Mouse (Mus musculus) hindbrain, embryonic 12.5 days (tissue): Measurements from ENCODE around the gene Eefsec. TPM values are rescaled to one million over a fixed set of nuclear protein-coding genes. Genes with fewer than 3 reads are reported as not detected.

ENCODE experiments used
- ATAC-seq: fragments of 200-750 bp; cut with Nextera tagmentation; 2 replicates; pipeline ENCODE4 v1.8.0; 2017; ENCODE audit warnings: moderate TSS enrichment; ENCODE audit not compliant: low FRiP score
- H3K27ac ChIP-seq: fragments of 300-500 bp; sonication (generic); 2 replicates; pipeline ENCODE4 v1.5.1; 2016; ENCODE audit warnings: mild to moderate bottlenecking
- H3K27me3 ChIP-seq: fragments of 300-500 bp; sonication (generic); 2 replicates; pipeline ENCODE4 v1.6.1; 2016; ENCODE audit warnings: mild to moderate bottlenecking
- H3K36me3 ChIP-seq: fragments of 300-500 bp; sonication (generic); 2 replicates; pipeline ENCODE4 v1.6.1; 2016; ENCODE audit warnings: mild to moderate bottlenecking
- H3K4me1 ChIP-seq: fragments of 300-500 bp; sonication (generic); 2 replicates; pipeline ENCODE4 v1.6.1; 2016
- H3K4me2 ChIP-seq: fragments of 300-500 bp; sonication (generic); replicated peaks from 2 replicates; pipeline ENCODE4 v1.6.1; 2016; ENCODE audit warnings: mild to moderate bottlenecking
- H3K4me3 ChIP-seq: fragments of 300-500 bp; sonication (generic); 2 replicates; pipeline ENCODE4 v1.5.1; 2016; ENCODE audit warnings: mild to moderate bottlenecking
- H3K9ac ChIP-seq: fragments of 300-500 bp; sonication (generic); 2 replicates; pipeline ENCODE4 v1.6.1; 2016; ENCODE audit warnings: mild to moderate bottlenecking, moderate library complexity
- H3K9me3 ChIP-seq: fragments of 300-500 bp; sonication (generic); replicated peaks from 2 replicates; pipeline ENCODE4 v1.6.1; 2016; ENCODE audit warnings: mild to moderate bottlenecking
- WGBS: fragments of 180-500 bp; shearing (Covaris S2); methylation state at CpG from one replicate; pipeline ENCODE4 v1.1.7; 2016; 5-methylcytosine and 5-hydroxymethylcytosine counted together
- polyA plus RNA-seq: library from polyadenylated mRNA; unstranded; fragments of >200 nt; fragmentation: Nextera tagmentation; extraction: Ambion mirVana; gene quantifications from 2 replicates; pipeline ENCODE4 v1.2.1, GENCODE M21; 2016

The Eefsec gene
- polyA plus RNA-seq, 1 experiment from 2014 or later = 28.8 TPM

DNA sequence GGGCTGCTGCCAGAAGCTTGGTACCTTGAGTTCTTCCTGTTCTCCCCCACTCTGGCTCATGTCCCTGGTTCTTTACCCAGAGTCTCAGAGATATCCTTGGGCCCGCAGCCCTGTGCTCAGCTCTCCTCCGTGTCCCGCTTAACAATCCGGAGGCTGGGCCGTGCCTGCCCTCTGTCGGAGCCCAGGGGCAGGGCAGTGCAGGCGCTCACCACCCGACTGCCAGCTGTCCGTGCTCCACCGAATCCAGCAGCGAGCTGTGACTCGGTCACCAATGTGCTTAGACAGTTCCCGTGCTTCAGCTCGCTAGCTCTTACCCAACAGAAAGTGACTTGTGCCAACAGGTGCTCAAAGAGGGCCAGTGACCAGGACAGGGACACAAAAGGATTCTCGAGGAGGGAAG lies 203.7 kb downstream of the Eefsec start:
- Histone ChIP-seq H3K9me3 (no peaks in the 10 kb centered on the region), H3K36me3 (no peaks in the 10 kb centered on the region), H3K27me3 (peaks cover 53% of the 10 kb centered on the region), H3K9ac (no peak overlapping the region), H3K4me3 (no peak overlapping the region), H3K27ac (no peak overlapping the region), H3K4me1 (peaks cover 3% of the 10 kb centered on the region; the same call in 1 of the 2 replicates), H3K4me2 (no peak overlapping the region)
- WGBS = 1% methylated on average over 15 of the region's 15 CpGs
- peak; percentile 49; the same call in 1 of the 2 replicates for ATAC-seq

GRCm38 (mm10) chr6:88236513-88236912 lies 209.8 kb downstream of the Eefsec start:
- H3K36me3 ChIP-seq = no peaks in the 10 kb centered on the region
- H3K27ac ChIP-seq = no peak overlapping the region
- peak; percentile 38 for ATAC-seq
- WGBS = 11% methylated on average over 7 of the region's 7 CpGs
- peak overlapping the region; percentile 46 for H3K4me2 ChIP-seq
- H3K27me3 ChIP-seq = peaks cover 82% of the 10 kb centered on the region
- peaks cover 14% of the 10 kb centered on the region for H3K4me1 ChIP-seq
- H3K9me3 ChIP-seq = no peaks in the 10 kb centered on the region
- no peak overlapping the region for H3K9ac ChIP-seq
- no peak overlapping the region for H3K4me3 ChIP-seq

DNA sequence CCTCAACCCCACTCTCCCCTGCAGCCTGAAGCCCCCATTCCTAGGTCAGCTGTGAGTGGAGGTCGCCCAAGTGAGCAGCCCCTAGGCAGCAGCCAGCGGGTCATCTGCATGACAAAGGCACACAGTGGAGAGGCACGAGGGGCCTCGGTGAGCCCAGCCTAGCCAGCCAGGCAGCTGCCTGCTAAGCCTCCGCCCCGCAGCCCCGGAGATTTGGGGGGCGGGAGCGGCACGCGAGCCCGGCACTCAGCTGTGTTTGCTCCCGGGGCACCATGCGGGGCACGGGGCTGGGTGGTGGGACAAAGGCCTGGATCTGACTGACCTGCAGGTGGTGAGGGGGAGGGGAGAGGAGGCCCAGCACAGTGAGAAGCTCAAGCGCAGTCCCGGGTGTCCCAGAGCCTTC lies 210.4 kb downstream of the Eefsec start:
- Histone ChIP-seq H3K27me3 (peaks cover 84% of the 10 kb centered on the region), H3K4me2 (peak overlapping the region; percentile 46), H3K36me3 (no peaks in the 10 kb centered on the region), H3K27ac (no peak overlapping the region), H3K4me3 (peak overlapping the region; percentile 12; the same call in 1 of the 2 replicates), H3K9me3 (no peaks in the 10 kb centered on the region), H3K9ac (no peak overlapping the region), H3K4me1 (peaks cover 14% of the 10 kb centered on the region)
- peak; percentile 85 for ATAC-seq
- WGBS = 1% methylated on average over 17 of the region's 17 CpGs

DNA sequence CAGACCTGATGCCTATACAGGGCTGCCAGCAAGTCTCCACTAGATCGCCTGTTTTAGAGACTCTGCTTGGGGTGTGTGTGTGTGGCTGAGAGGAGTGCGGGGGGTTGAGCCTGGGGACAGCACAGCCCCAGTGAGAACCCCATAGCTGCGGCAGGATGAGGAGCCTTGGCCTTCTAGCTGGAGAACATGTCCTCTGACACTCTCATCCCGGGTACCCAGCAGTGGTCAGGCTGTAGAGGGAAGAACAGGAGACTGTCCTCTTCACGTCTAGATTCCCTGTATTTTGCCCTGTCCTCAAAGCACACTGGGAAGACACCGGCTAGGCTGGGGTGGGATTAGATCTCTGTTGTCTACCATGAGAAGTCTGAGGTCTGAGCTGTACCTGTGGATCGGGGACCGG lies 210.9 kb downstream of the Eefsec start:
- no peak for ATAC-seq
- Histone ChIP-seq H3K4me2 (0 out of 2 replicates have a peak overlapping the region, but pooled peaks have one; percentile 46), H3K27me3 (peaks cover 83% of the 10 kb centered on the region), H3K4me3 (no peak overlapping the region), H3K9me3 (no peaks in the 10 kb centered on the region), H3K27ac (no peak overlapping the region), H3K9ac (no peak overlapping the region), H3K36me3 (no peaks in the 10 kb centered on the region), H3K4me1 (peaks cover 14% of the 10 kb centered on the region)
- WGBS = 20% methylated on average over 8 of the region's 8 CpGs

DNA sequence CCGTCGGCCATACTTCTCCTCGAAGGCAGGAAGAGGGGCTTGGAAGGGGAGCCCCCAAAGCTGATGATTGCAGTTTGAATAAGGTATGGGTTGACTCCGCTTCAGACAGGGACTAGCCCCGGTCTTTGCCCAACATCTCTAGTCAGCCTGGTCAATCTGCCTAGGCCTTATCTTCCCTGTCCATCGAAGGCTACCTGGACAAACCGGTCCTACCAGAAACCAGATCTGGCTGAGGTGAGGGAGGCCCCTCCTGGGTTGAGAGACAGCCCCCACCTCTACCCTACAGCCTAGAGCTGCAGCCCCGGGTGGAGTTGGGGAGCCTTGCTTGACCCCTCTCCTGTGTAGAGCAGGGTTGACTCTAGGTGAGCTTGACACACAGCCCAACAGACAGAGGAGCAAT lies 212.3 kb downstream of the Eefsec start:
- 78% methylated on average over 8 of the region's 8 CpGs for WGBS
- H3K4me1 ChIP-seq = peaks cover 14% of the 10 kb centered on the region
- no peak overlapping the region for H3K4me2 ChIP-seq
- peaks cover 79% of the 10 kb centered on the region for H3K27me3 ChIP-seq
- no peak for ATAC-seq
- no peak overlapping the region for H3K27ac ChIP-seq
- H3K9ac ChIP-seq = no peak overlapping the region
- no peaks in the 10 kb centered on the region for H3K36me3 ChIP-seq
- H3K9me3 ChIP-seq = no peaks in the 10 kb centered on the region
- H3K4me3 ChIP-seq = no peak overlapping the region

- Histone ChIP-seq H3K4me3 (no peak overlapping the region), H3K9me3 (no peaks in the 10 kb centered on the region), H3K27ac (no peak overlapping the region), H3K4me2 (no peak overlapping the region), H3K9ac (no peak overlapping the region), H3K27me3 (peaks cover 68% of the 10 kb centered on the region), H3K4me1 (peaks cover 14% of the 10 kb centered on the region), H3K36me3 (no peaks in the 10 kb centered on the region)
- 70% methylated on average over 6 of the region's 6 CpGs for WGBS
- ATAC-seq = no peak
Observed at GRCm38 (mm10) chr6:88232221-88232620, 214.1 kb downstream of the Eefsec start.

GRCm38 (mm10) chr6:88231821-88232220 lies 214.5 kb downstream of the Eefsec start:
- no peak for ATAC-seq
- no peaks in the 10 kb centered on the region for H3K36me3 ChIP-seq
- WGBS = 80% methylated on average over 7 of the region's 7 CpGs
- H3K27me3 ChIP-seq = peaks cover 64% of the 10 kb centered on the region
- H3K4me2 ChIP-seq = no peak overlapping the region
- H3K4me1 ChIP-seq = peaks cover 17% of the 10 kb centered on the region
- no peaks in the 10 kb centered on the region for H3K9me3 ChIP-seq
- H3K4me3 ChIP-seq = no peak overlapping the region
- no peak overlapping the region for H3K27ac ChIP-seq
- no peak overlapping the region for H3K9ac ChIP-seq

DNA sequence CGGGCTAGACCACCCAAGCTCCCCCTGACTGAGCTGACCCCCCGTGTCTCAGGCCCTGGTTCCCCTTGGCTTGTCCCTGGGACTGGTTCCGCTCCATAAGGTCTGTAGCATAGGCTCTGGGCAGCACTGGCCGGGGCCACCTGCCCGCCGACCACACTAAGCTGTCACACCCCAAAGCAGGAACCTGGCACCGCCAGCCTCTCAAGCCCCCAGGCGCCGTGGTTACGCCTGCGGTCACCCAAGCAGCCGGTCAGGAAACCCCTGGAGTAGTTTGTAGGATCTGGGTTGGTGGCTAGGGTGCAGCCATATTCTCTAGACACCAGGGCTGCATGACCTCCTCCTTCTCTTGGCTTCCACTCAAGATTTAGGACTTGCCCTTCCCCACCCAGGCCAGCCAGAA lies 217.1 kb downstream of the Eefsec start:
- ATAC-seq = no peak
- WGBS = 86% methylated on average over 12 of the region's 12 CpGs
- no peak overlapping the region for H3K4me3 ChIP-seq
- H3K4me2 ChIP-seq = no peak overlapping the region
- H3K4me1 ChIP-seq = peaks cover 9% of the 10 kb centered on the region
- no peaks in the 10 kb centered on the region for H3K9me3 ChIP-seq
- no peak overlapping the region for H3K27ac ChIP-seq
- no peak overlapping the region for H3K9ac ChIP-seq
- no peaks in the 10 kb centered on the region for H3K36me3 ChIP-seq
- H3K27me3 ChIP-seq = peaks cover 41% of the 10 kb centered on the region

GRCm38 (mm10) chr6:88227537-88227936 lies 218.8 kb downstream of the Eefsec start:
- no peak overlapping the region for H3K27ac ChIP-seq

DNA sequence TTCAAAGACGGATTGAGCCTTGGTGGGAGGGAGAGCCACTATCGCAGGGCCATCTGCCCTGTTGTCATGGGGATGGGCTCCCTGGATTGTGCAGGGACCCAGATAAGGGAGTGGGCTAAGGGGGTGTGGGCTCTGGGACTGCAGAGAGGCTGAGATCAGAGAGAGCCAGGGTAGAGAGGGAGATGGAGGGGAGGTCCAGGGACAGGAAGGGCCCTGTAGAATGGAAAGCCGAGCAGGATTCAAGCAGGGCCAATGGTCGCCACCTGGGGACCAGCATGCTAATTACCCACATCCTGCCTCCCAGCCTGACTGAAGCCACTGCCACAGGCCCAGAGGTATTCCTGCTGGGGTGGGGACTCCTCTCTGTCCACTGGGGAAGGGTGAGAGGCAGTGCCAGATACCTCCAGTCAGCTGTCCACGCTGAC lies 219.8 kb downstream of the Eefsec start:
- H3K4me3 ChIP-seq = no peak overlapping the region
- H3K36me3 ChIP-seq = no peaks in the 10 kb centered on the region
- H3K9ac ChIP-seq = no peak overlapping the region
- H3K27ac ChIP-seq = no peak overlapping the region
- H3K9me3 ChIP-seq = no peaks in the 10 kb centered on the region
- ATAC-seq = peak; percentile 82
- 7% methylated on average over 5 of the region's 5 CpGs for WGBS
- H3K27me3 ChIP-seq = peaks cover 31% of the 10 kb centered on the region
- peaks cover 9% of the 10 kb centered on the region for H3K4me1 ChIP-seq
- 0 out of 2 replicates have a peak overlapping the region, but pooled peaks have one; percentile 4 for H3K4me2 ChIP-seq

More at GRCm38 (mm10) chr6:88227537-88227936, 218.8 kb downstream of the Eefsec start:
- ATAC-seq = no peak
- 66% methylated on average over 7 of the region's 7 CpGs for WGBS
- H3K4me2 ChIP-seq = no peak overlapping the region
- H3K36me3 ChIP-seq = no peaks in the 10 kb centered on the region
- peaks cover 9% of the 10 kb centered on the region for H3K4me1 ChIP-seq
- no peak overlapping the region for H3K4me3 ChIP-seq
- H3K9ac ChIP-seq = no peak overlapping the region
- H3K27me3 ChIP-seq = peaks cover 26% of the 10 kb centered on the region
- H3K9me3 ChIP-seq = no peaks in the 10 kb centered on the region

DNA sequence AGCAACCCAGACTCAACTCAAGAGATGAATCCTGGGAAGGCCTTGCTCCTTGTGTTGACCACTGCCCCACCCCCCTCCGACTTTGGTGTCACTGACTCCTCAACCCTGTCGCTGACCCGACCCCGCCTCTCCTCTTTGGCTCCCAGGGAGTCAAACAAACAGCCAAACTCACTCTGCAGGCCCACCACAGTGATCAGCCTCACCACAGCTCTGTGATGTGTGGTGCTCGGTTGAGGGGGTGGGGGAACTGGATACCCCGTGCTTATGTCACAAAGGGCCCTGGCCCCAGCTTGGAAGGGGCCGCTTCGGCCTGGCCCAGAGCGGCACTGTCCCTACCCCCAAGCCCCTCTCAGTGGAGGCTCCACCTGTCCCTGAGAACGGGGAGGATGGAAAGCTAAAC lies 224.4 kb downstream of the Eefsec start, which contains the start of gene Dnajb8:
Gene Dnajb8, plus strand, starts transcription at position 301 of the 400 bp plus-strand sequence.
- no peak for ATAC-seq
- H3K9ac ChIP-seq = no peak within 1 kb of the TSS
- no peak within 1 kb of the TSS for H3K27ac ChIP-seq
- 42% methylated on average over 10 of the region's 10 CpGs for WGBS
- H3K4me1 ChIP-seq = peaks cover 7% of the 10 kb centered on the region
- H3K27me3 ChIP-seq = peaks cover 7% of the 10 kb centered on the region; the same call in 1 of the 2 replicates
- no peak within 1 kb of the TSS for H3K4me3 ChIP-seq
- no peak within 1 kb of the TSS for H3K4me2 ChIP-seq
- H3K36me3 ChIP-seq = no peaks in the 10 kb centered on the region
- H3K9me3 ChIP-seq = no peaks in the 10 kb centered on the region

DNA sequence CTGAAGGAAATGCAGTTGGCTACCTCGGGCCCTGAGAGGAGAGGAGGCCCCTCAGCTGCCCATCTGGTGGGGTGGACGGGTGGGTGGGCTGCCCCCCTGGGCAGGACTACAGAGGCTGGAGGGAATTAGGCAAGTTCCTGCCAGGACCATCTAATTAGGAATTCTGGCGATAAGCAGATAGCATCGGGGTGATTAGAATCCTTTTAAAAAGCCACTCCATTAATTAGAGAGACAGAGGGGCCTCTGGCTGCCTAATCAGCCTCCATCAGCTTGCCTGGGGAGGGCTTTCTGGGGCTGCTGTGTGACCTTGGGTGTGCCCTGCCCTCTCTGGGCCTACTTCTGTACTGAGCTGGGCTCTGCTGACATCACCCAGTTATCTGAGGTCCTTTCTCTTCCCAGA lies 227.2 kb downstream of the Eefsec start:
- 0 out of 2 replicates have a peak, but pooled peaks have one; percentile 24 for ATAC-seq
- no peaks in the 10 kb centered on the region for H3K36me3 ChIP-seq
- H3K4me2 ChIP-seq = no peak overlapping the region
- 29% methylated on average over 4 of the region's 4 CpGs for WGBS
- no peak overlapping the region for H3K27ac ChIP-seq
- H3K9me3 ChIP-seq = no peaks in the 10 kb centered on the region
- no peak overlapping the region for H3K4me3 ChIP-seq
- peaks cover 10% of the 10 kb centered on the region; the same call in 1 of the 2 replicates for H3K27me3 ChIP-seq
- no peak overlapping the region for H3K9ac ChIP-seq
- peaks cover 3% of the 10 kb centered on the region; the same call in 1 of the 2 replicates for H3K4me1 ChIP-seq

DNA sequence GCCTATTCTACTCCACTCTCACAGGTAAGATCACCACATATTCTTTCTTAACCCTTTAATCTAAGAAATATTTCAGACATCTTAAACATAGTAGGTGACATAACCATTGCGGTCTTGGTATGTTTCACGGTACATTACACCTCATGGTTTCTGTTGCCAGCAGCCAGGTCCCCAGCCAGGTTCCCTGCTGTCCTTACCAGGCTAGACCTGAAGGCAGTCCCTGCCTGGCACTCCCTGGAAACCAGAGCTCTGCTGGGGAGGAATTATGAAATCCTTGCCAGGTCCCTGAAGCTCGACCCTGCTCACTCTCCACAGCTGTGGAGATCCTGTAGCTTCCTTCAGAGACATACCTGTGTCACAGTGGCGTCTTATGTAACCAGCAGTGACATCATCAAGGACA lies 230.1 kb downstream of the Eefsec start:
- Histone ChIP-seq H3K27me3 (peaks cover 7% of the 10 kb centered on the region; the same call in 1 of the 2 replicates), H3K4me1 (peaks cover 3% of the 10 kb centered on the region; the same call in 1 of the 2 replicates), H3K4me2 (no peak overlapping the region), H3K4me3 (no peak overlapping the region), H3K9me3 (no peaks in the 10 kb centered on the region), H3K9ac (no peak overlapping the region), H3K27ac (no peak overlapping the region), H3K36me3 (no peaks in the 10 kb centered on the region)
- WGBS = 80% methylated on average over 4 of the region's 4 CpGs
- no peak for ATAC-seq
